Mouse (Mus musculus): ENCODE data around the gene Mettl1.

Mettl1 gene

GRCm38 (mm10) chr10:127041274-127041766 is at the start of gene Mettl1, which contains the start of gene Eef1akmt3:
Mettl1 (plus strand) TSS chr10:127041414.
Eef1akmt3 (minus strand) TSS chr10:127041513.
- in situ Hi-C loops (cut with MboI; ENCODE audit: unreplicated experiment in 2 of 2), result no loop called here

GRCm38 (mm10) chr10:126991676-126992075 is 49.5 kb upstream of the Mettl1 start:
- in situ Hi-C loops (cut with MboI; ENCODE audit: unreplicated experiment in 2 of 2), result loop anchor here (5.0 kb wide), 1 partner anchor 74 kb away; no protein-coding TSS in a partner anchor

- in situ Hi-C loops (cut with MboI; ENCODE audit: unreplicated experiment in 2 of 2), result loop anchor here (5.0 kb wide), 1 partner anchor 76 kb away; no protein-coding TSS in a partner anchor
Measured at GRCm38 (mm10) chr10:126993621-126994020, 47.6 kb upstream of the Mettl1 start.

GRCm38 (mm10) chr10:126997340-126998113 is 43.7 kb upstream of the Mettl1 start:
- in situ Hi-C loops (cut with MboI; ENCODE audit: unreplicated experiment in 2 of 2), result no loop called here

GRCm38 (mm10) chr10:127000529-127000928 is 40.7 kb upstream of the Mettl1 start, which contains the start of gene Avil:
Avil (plus strand) TSS chr10:127000709.
- in situ Hi-C loops (cut with MboI; ENCODE audit: unreplicated experiment in 2 of 2), result no loop called here

- in situ Hi-C loops (cut with MboI; ENCODE audit: unreplicated experiment in 2 of 2), result no loop called here
Measured at GRCm38 (mm10) chr10:127001297-127001696, 39.9 kb upstream of the Mettl1 start.

GRCm38 (mm10) chr10:127002056-127002455 is 39.2 kb upstream of the Mettl1 start:
- in situ Hi-C loops (cut with MboI; ENCODE audit: unreplicated experiment in 2 of 2), result no loop called here

GRCm38 (mm10) chr10:127002765-127003164 is 38.4 kb upstream of the Mettl1 start:
- in situ Hi-C loops (cut with MboI; ENCODE audit: unreplicated experiment in 2 of 2), result no loop called here

- in situ Hi-C loops (cut with MboI; ENCODE audit: unreplicated experiment in 2 of 2), result no loop called here
Measured at GRCm38 (mm10) chr10:127003334-127003733, 37.9 kb upstream of the Mettl1 start.

- in situ Hi-C loops (cut with MboI; ENCODE audit: unreplicated experiment in 2 of 2), result no loop called here
Measured at GRCm38 (mm10) chr10:127003806-127004205, 37.4 kb upstream of the Mettl1 start.

GRCm38 (mm10) chr10:127016488-127016887 is 24.7 kb upstream of the Mettl1 start:
- in situ Hi-C loops (cut with MboI; ENCODE audit: unreplicated experiment in 2 of 2), result no loop called here

GRCm38 (mm10) chr10:127017071-127017470 is 24.1 kb upstream of the Mettl1 start:
- in situ Hi-C loops (cut with MboI; ENCODE audit: unreplicated experiment in 2 of 2), result no loop called here

- in situ Hi-C loops (cut with MboI; ENCODE audit: unreplicated experiment in 2 of 2), result no loop called here
Measured at GRCm38 (mm10) chr10:127018422-127018821, 22.8 kb upstream of the Mettl1 start.

- in situ Hi-C loops (cut with MboI; ENCODE audit: unreplicated experiment in 2 of 2), result loop anchor here (5.0 kb wide), 1 partner anchor 113 kb away; no protein-coding TSS in a partner anchor
Measured at GRCm38 (mm10) chr10:127030336-127031296, 10.6 kb upstream of the Mettl1 start, which contains the start of gene Tsfm. Tsfm (minus strand) TSS chr10:127030840.

GRCm38 (mm10) chr10:127033301-127033741 is 7.9 kb upstream of the Mettl1 start:
- in situ Hi-C loops (cut with MboI; ENCODE audit: unreplicated experiment in 2 of 2), result loop anchor here (5.0 kb wide), 1 partner anchor 116 kb away; no protein-coding TSS in a partner anchor

GRCm38 (mm10) chr10:127036273-127036672 is 4.9 kb upstream of the Mettl1 start:
- in situ Hi-C loops (cut with MboI; ENCODE audit: unreplicated experiment in 2 of 2), result no loop called here

GRCm38 (mm10) chr10:127037641-127038040 is 3.6 kb upstream of the Mettl1 start:
- in situ Hi-C loops (cut with MboI; ENCODE audit: unreplicated experiment in 2 of 2), result no loop called here

GRCm38 (mm10) chr10:127040569-127041214 is 522 bp upstream of the Mettl1 start:
- in situ Hi-C loops (cut with MboI; ENCODE audit: unreplicated experiment in 2 of 2), result no loop called here

GRCm38 (mm10) chr10:127041774-127042338 is 642 bp downstream of the Mettl1 start:
- in situ Hi-C loops (cut with MboI; ENCODE audit: unreplicated experiment in 2 of 2), result no loop called here

Measured in v-Abl transformed pro-B cells (cell line).